Comparison of ENCODE assay signal across 24 mouse cellular contexts in genomic region chr2:81849927-81850326, GRCm38 (mm10).
"Had no signal": no experiment of that assay in that cellular context is flagged by ENCODE, and none has a peak within 500 bp of the region (broad histone marks: within the 10 kb centered on the region; RNA-seq: fewer than 3 reads in every experiment).

No protein-coding gene starts in this region.

- H3K4me3 ChIP-seq: kidney, embryonic 15.5 days; limb, embryonic 10.5 days; limb, embryonic 13.5 days; liver, embryonic 12.5 days; liver, embryonic 15.5 days; lung, embryonic 15.5 days; megakaryocyte, embryonic 14.5 days; midbrain, embryonic 13.5 days; neural tube, embryonic 13.5 days; stomach, embryonic 15.5 days had no signal

- H3K36me3 ChIP-seq: kidney, embryonic 15.5 days; limb, embryonic 10.5 days; limb, embryonic 13.5 days; liver, embryonic 12.5 days; liver, embryonic 15.5 days; lung, embryonic 15.5 days; midbrain, embryonic 13.5 days; neural tube, embryonic 13.5 days; stomach, embryonic 15.5 days had no signal

- ATAC-seq: intestine, postnatal 0 days; liver, embryonic 12.5 days; midbrain, embryonic 13.5 days had no signal

- H3K27me3 ChIP-seq: kidney, embryonic 15.5 days; limb, embryonic 13.5 days; liver, embryonic 12.5 days; liver, embryonic 15.5 days; lung, embryonic 15.5 days; megakaryocyte, embryonic 14.5 days; midbrain, embryonic 13.5 days; neural tube, embryonic 13.5 days; stomach, embryonic 15.5 days had no signal

- H3K9me3 ChIP-seq: kidney, embryonic 15.5 days; limb, embryonic 10.5 days; limb, embryonic 13.5 days; liver, embryonic 12.5 days; liver, embryonic 15.5 days; lung, embryonic 15.5 days; megakaryocyte, embryonic 14.5 days; midbrain, embryonic 13.5 days; neural tube, embryonic 13.5 days; stomach, embryonic 15.5 days had no signal

- DNase-seq: kidney, adult 8-10 months; kidney, postnatal 14 days; kidney, postnatal 4 days; layer of hippocampus, adult 9-11 months; liver; lung, adult 18-20 months; lung, postnatal 10 days; lung, postnatal 36 days; retina, postnatal 1 day; right cerebral cortex, postnatal 25 days; spleen, adult 18-20 months; thymus, adult 18-20 months; thymus, postnatal 36 days had no signal

- H3K4me1 ChIP-seq: kidney, embryonic 15.5 days; limb, embryonic 10.5 days; limb, embryonic 13.5 days; liver, embryonic 12.5 days; liver, embryonic 15.5 days; lung, embryonic 15.5 days; megakaryocyte, embryonic 14.5 days; neural tube, embryonic 13.5 days; stomach, embryonic 15.5 days had no signal

- H3K4me2 ChIP-seq: kidney, embryonic 15.5 days; limb, embryonic 13.5 days; liver, embryonic 12.5 days; liver, embryonic 15.5 days; lung, embryonic 15.5 days; midbrain, embryonic 13.5 days; neural tube, embryonic 13.5 days; stomach, embryonic 15.5 days had no signal

- H3K27ac ChIP-seq: kidney, embryonic 15.5 days; limb, embryonic 10.5 days; limb, embryonic 13.5 days; liver, embryonic 12.5 days; liver, embryonic 15.5 days; lung, embryonic 15.5 days; midbrain, embryonic 13.5 days; neural tube, embryonic 13.5 days; stomach, embryonic 15.5 days had no signal

- H3K9ac ChIP-seq: kidney, embryonic 15.5 days; limb, embryonic 13.5 days; liver, embryonic 12.5 days; liver, embryonic 15.5 days; lung, embryonic 15.5 days; midbrain, embryonic 13.5 days; neural tube, embryonic 13.5 days; stomach, embryonic 15.5 days had no signal
